Mouse (Mus musculus) heart, adult 2 months (tissue): ENCODE measurements around the gene Cdrt4.

Source experiments
- CTCF ChIP-seq: fragments of 200-600 bp; IDR thresholded peaks from 2 replicates; pipeline ENCODE4 v1.8.1; 2022; ENCODE audit warnings: antibody characterized with exemption, mild to moderate bottlenecking, moderate library complexity
- EP300 ChIP-seq: fragments of 200-500 bp; IDR thresholded peaks from 2 replicates; pipeline ENCODE4 v1.6.1; 2011; ENCODE audit warnings: low read depth, low read length, control low read depth; ENCODE audit not compliant: insufficient read depth
- POLR2A ChIP-seq: fragments of 200-500 bp; IDR thresholded peaks from 2 replicates; pipeline ENCODE4 v1.6.1; 2011; ENCODE audit warnings: mild to moderate bottlenecking, low read depth, low read length, control low read depth; ENCODE audit not compliant: insufficient read depth

DNA sequence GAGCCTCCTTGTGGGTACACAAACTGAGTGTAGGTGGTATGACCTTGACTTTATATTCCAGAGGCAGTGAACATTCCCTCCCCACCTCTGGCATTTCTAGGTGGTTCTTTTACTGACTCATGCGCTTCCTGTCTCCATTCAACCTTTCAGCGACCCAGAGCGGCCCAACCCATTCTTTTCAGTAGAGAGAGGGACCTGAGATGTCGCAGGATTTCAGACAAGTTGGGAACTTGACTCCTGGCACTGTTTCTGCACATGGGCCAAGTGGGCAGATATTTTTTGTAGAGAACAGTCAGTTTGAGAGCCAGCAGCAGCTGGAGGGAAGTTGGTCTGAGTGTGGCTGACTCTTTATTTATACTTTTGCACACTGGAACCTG, 45.5 kb downstream of the Cdrt4 start:
- TF ChIP-seq CTCF (no peak), POLR2A (no peak), EP300 (no peak)
